Mouse (Mus musculus) gastrocnemius, adult 2 months (tissue): Measurements from ENCODE around the gene Slc27a4. TPM values are rescaled to one million over a fixed set of nuclear protein-coding genes. Genes with fewer than 3 reads are reported as not detected.
"Not testable (repeated sequence)": the region's sequence is repeated elsewhere in the genome, so short reads cannot be mapped to it uniquely, and the experiment has no call there.

Experiments used
- DNase-seq: peaks from one replicate; pipeline ENCODE4 v3.0.0; 2022
- H3K27ac ChIP-seq: fragments of 200-600 bp; 2 replicates; pipeline ENCODE4 v1.8.1; 2022; ENCODE audit warnings: mild to moderate bottlenecking
- H3K4me3 ChIP-seq: fragments of 200-600 bp; 2 replicates; pipeline ENCODE4 v1.8.1; 2022; ENCODE audit warnings: mild to moderate bottlenecking, moderate library complexity
- CTCF ChIP-seq: fragments of 200-600 bp; IDR thresholded peaks from 2 replicates; pipeline ENCODE4 v1.8.1; 2022; ENCODE audit warnings: antibody characterized with exemption, mild to moderate bottlenecking, moderate library complexity
- intact Hi-C: fragments of 180-260 bp; cut with DNase I; formaldehyde crosslinking; loops from one replicate; pipeline ENCODE4 v1.15.1; 2025
- long read RNA-seq, 2 experiments: library from polyadenylated mRNA; stranded (forward); transcript quantifications; one replicate each; pipeline ENCODE4 v2.0.0; 2021
- total RNA-seq, 2 experiments: library from RNA; stranded (reverse); gene quantifications; 2 replicates each; pipeline ENCODE4 v1.2.3; 2021

Slc27a4 gene
- total RNA-seq = 1 to 10 TPM; 6.5 to 9.4 TPM
- long read RNA-seq, experiment 1, full-length matches to known transcripts = 8 of 10 reads
- long read RNA-seq, experiment 1, partial matches to known transcripts = 2 of 10 reads
- long read RNA-seq, experiment 1, other reads (novel, unspliced or antisense) = 0 of 10 reads
- long read RNA-seq, experiment 2, full-length matches to known transcripts = 11 of 11 reads
- long read RNA-seq, experiment 2, partial matches to known transcripts = 0 of 11 reads
- long read RNA-seq, experiment 2, other reads (novel, unspliced or antisense) = 0 of 11 reads

DNA sequence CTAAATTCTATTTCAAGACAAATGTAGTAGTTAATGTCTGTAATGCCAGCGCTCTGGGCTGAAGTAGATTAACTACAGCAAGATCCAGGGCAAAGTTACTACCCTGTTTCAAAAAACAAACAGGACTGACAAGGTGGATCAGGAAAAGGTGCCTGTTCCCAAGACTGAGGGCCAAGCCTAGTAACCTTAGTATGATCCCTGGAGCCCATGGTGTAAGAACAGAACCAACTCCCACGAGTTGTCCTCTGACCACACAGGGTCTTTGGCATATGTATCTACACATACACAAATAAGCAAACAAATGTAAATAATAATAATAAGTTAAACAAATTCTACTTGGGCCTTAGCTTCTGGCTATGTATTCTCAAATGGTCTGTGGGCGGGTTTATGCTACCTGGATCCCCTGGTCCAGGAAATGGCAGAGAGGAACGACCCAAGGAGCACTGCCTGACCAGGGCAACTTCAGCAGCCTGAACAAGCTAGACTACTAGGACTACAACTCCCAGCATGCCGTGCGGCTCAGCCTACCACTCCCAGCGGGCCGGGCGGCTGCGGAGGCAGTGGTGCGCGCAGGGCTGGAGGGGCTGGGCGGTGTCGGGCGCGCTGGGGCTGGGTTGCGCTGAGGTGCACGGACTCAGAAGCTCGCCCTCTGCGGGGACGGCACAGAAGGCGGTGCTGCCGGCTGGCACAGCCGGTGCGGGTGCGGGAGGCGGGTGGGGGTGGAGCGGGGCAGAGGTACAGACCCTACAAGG is at the start of gene Slc27a4:
Gene Slc27a4 (plus strand): TSS at position 560 of the 752 bp plus-strand sequence.
- peak; percentile 99 for DNase-seq
- H3K4me3 ChIP-seq = peak within 1 kb of the TSS; percentile 98
- H3K27ac ChIP-seq = peak within 1 kb of the TSS; percentile 91
- intact Hi-C loops = no loop called here
- TF ChIP-seq CTCF = peak; percentile 21; the same call in 1 of the 2 replicates

GRCm38 (mm10) chr2:29755693-29756092 is 46.7 kb upstream of the Slc27a4 start:
- intact Hi-C loops = no loop called here

DNA sequence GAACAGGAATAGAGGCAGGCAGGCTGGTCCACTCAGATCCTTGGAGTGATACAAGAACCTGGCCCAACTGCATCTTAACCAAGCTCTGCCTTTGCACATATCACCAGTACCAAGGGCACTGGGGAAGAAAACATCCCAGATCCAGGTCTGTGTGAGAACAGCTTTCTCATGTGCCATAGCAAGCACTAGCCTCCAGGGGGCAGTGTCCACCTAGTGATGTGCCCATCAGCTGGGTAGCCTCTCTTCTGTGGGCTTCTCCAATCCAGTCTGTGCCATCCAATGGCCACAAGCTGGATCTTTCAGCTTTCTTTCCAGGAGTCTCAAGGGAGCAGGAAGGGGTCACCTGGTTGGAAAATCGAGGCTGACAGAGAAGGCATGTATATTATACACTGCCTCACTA is 37.6 kb upstream of the Slc27a4 start:
- DNase-seq = peak; percentile 68
- TF ChIP-seq CTCF = peak; percentile 93
- H3K4me3 ChIP-seq = no peak overlapping the region
- intact Hi-C loops = loop anchor here (10.0 kb wide), 2 partner anchors 90 to 210 kb away; no protein-coding TSS in a partner anchor
- no peak overlapping the region for H3K27ac ChIP-seq

More at GRCm38 (mm10) chr2:29755693-29756092, 46.7 kb upstream of the Slc27a4 start:
- Histone ChIP-seq H3K4me3 (no peak overlapping the region), H3K27ac (no peak overlapping the region)
- TF ChIP-seq CTCF = no peak
- no peak for DNase-seq

- intact Hi-C loops = loop anchor here (10.0 kb wide), 2 partner anchors 87 to 207 kb away; no protein-coding TSS in a partner anchor
- DNase-seq = no peak
Measured at GRCm38 (mm10) chr2:29767976-29768709, 34.3 kb upstream of the Slc27a4 start.

GRCm38 (mm10) chr2:29768901-29769300 is 33.5 kb upstream of the Slc27a4 start:
- Histone ChIP-seq H3K27ac (no peak overlapping the region), H3K4me3 (no peak overlapping the region)
- no peak for TF ChIP-seq CTCF
- no peak for DNase-seq
- intact Hi-C loops = loop anchor here (10.0 kb wide), 2 partner anchors 86 to 206 kb away; no protein-coding TSS in a partner anchor

More at GRCm38 (mm10) chr2:29767976-29768709, 34.3 kb upstream of the Slc27a4 start:
- no peak overlapping the region for H3K4me3 ChIP-seq
- TF ChIP-seq CTCF = no peak
- no peak overlapping the region for H3K27ac ChIP-seq

GRCm38 (mm10) chr2:29770162-29770561 is 32.3 kb upstream of the Slc27a4 start:
- no peak overlapping the region for H3K27ac ChIP-seq
- TF ChIP-seq CTCF = peak; percentile 10; the same call in 1 of the 2 replicates
- no peak for DNase-seq
- intact Hi-C loops = no loop called here
- no peak overlapping the region for H3K4me3 ChIP-seq

GRCm38 (mm10) chr2:29771611-29772461 is 30.6 kb upstream of the Slc27a4 start:
- no peak overlapping the region for H3K4me3 ChIP-seq
- intact Hi-C loops = no loop called here
- no peak for DNase-seq
- no peak for TF ChIP-seq CTCF
- no peak overlapping the region; the same call in 1 of the 2 replicates for H3K27ac ChIP-seq

DNA sequence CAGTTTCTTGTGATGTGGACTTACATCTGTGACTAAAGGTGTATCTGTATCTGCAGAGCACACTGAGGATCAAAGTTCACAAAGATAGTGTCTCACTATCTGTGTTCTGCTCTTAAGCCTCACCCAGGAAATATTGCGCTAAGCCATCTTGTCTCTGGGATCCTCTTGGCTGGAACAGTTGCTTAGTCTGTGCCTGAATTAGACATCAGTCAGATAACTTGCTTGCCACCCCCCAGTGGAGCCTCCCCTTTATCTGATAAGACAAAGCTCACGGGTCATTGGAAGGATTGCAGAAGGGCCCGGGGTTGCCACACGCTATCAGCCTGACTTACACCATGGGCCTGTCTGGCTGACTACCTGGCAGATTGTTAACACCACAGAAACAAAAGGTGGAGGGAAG is 29.1 kb upstream of the Slc27a4 start:
- no peak for DNase-seq
- TF ChIP-seq CTCF = no peak
- Histone ChIP-seq H3K4me3 (no peak overlapping the region), H3K27ac (no peak overlapping the region)
- intact Hi-C loops = no loop called here

DNA sequence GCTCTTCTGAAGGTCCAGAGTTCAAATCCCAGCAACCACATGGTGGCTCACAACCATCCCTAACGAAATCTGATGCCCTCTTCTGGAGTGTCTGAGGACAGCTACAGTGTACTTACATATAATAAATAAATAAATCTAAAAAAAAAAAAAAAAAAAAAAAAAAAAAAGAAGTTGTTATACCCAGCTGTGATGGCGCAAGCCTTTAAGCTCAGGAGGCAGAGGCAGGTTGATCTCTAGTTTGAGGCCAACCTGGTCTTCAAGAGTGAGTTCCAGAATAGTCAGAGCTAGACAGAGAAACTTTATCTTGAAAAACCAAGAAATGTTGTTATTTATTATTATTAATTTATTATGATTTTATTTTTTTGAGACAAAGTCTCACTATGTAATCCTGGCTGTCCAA is 21.2 kb upstream of the Slc27a4 start:
- DNase-seq, H3K27ac ChIP-seq, intact Hi-C loops, H3K4me3 ChIP-seq: not testable (repeated sequence)

GRCm38 (mm10) chr2:29784290-29784689 is 18.1 kb upstream of the Slc27a4 start:
- DNase-seq = no peak
- no peak for TF ChIP-seq CTCF
- no peak overlapping the region for H3K4me3 ChIP-seq

DNA sequence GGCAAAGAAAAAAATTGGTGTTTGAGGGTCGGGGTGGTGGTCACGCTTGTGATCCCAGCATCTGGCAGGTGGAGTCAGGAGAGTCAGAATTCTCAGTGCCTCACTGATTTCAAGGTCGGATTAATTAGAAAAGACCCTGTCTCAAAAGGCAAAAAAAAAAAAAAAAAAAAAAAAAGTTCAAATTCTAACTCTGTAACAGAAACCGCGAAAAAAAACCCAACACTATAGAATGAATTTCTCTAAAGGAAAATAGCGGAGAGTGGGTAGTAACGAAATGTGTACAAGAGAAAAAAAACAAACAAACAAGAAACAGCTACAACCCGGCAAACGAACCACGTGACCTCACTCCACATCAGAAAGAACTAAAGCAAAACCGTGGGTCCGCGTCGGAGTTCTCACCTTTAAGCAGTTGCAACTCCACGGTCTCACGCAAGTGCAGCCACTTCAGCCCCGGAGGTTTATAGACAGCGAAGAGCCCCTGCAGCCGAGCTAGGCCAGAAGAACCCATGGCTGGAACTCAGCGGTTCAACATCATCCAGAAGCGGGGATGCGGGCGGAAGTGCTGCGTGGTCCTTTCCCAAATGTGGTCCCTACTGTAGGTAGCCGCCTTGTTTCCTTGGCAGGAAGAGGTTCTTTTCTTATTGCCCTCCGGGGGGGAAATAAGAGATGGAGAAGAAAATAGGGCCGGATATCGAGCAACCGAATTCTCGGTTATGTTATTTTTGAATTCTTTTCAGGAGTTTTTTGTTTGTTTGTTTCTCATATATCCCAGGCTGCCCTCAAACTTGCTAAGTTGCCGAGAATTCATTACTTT is 15.1 kb upstream of the Slc27a4 start, which contains the start of gene Coq4:
Gene Coq4 (plus strand): TSS at position 390 of the 814 bp plus-strand sequence.
- no peak for TF ChIP-seq CTCF
- peak within 1 kb of the TSS; percentile 87 for H3K4me3 ChIP-seq
- H3K27ac ChIP-seq = peak within 1 kb of the TSS; percentile 89
- intact Hi-C loops = no loop called here
- peak; percentile 91 for DNase-seq

More at GRCm38 (mm10) chr2:29784290-29784689, 18.1 kb upstream of the Slc27a4 start:
- intact Hi-C loops = no loop called here
- H3K27ac ChIP-seq = no peak overlapping the region
